Mouse (Mus musculus) adrenal gland, postnatal 4 days (tissue): ENCODE results near the gene Gm27027. TPM values are rescaled to one million over a fixed set of nuclear protein-coding genes. Genes with fewer than 3 reads are reported as not detected.

Experiments
- DNase-seq, 2 experiments: peaks; one replicate each; pipeline ENCODE4 v3.0.0; 2021 to 2022; ENCODE audit warnings: low spot score in 2 of 2, mixed read lengths in 2 of 2
- long read RNA-seq, 2 experiments: library from polyadenylated mRNA; stranded (forward); transcript quantifications; one replicate each; pipeline ENCODE4 v2.0.0; 2021
- total RNA-seq, 2 experiments: library from RNA; stranded (reverse); gene quantifications; 2 replicates each; pipeline ENCODE4 v1.2.3; 2021

The Gm27027 gene
- total RNA-seq, result not detected
- long read RNA-seq, experiment 1, result 0 reads
- long read RNA-seq, experiment 2, result 0 reads

DNA sequence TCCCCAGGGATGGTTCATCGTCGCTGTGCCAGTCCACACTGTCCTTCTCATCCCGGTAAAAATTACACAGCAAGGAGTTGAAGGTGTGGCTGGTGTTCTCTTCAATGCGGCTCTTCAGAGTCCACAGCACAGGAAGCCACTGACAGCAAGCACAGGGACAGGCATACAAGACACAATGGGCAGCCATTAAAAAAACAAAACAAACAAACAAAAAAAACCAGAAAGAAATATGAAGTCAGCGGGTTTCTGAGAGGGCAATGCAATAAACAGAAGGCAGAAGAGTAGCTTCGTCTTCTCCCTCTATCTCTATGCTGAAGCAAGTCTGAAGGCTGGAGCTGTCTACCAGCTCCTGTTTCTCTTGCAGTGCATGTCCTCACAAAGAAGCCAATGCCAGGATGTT, at the start of gene Gm27027:
TSS of gene Gm27027 (minus strand) at position 101 of the 400 bp plus-strand sequence.
- DNase-seq, result no peak

DNA sequence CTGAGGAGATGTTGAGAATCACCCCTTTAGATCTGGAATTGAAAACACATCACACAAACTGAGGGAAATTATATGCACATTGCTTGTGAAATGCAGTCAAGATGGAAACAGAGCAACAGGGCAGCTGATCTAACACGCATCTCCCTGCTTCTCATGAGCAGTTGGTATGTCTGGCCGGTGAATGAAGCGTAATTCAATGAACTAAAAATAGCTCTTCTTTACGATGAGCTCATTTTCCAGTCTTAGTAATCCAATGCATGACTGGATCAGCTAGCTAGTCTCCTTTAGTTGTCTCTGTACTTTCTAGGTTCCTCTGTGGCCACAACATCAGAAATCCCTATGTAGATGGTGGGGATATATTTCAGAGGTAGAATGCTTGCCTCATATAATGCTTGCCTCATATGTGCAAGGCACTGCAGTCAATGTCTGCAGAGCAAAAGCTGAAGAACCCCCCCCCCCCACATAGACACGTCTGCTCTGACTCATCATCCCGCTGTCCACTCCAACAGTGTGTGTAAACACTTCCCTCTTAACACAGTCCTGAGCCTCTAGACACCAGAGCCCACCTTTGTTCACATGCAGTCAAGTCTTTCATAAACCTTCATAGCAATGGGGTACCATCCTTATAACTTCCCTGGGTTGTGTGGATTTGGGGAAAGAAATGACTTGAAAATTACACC, 49.4 kb upstream of the Gm27027 start:
- no peak for DNase-seq

DNA sequence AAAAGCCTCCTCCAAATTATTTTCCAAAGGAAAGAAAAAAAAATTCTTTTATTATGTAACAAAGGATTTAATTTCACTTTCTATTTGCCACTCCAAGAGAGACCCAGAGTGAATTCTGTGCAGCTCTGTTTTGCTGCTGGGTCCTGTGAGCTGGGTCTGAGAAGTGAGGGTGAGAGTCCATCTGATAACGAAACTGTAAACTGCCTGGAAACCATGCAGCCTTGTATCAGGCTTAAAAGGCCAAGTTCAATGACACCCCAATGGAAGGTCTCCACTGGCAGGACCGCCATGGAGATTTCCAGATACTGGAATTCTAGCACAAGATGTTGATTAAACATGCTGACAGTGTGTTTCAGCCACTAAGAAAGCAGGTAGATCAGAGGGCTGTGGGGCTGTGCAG, 48.0 kb upstream of the Gm27027 start:
- DNase-seq, result no peak

DNA sequence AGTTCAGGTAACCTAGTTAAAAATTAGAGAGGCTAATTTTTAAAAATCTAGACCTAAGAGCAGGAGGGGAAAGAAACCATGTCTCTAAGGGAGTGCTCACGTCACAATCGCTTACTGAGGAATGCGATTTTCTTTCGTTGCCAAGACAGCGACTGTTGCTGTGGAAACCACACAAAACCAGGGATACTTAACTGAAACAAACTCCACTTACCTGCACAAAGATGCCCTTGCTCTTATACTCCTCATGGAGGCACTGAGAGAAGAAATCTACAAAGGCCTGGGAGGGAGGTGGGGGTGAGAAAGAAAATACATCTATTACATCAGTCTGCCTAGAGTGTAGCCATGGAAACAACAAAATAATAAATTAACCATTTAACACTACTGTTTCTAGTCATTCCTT, 47.5 kb upstream of the Gm27027 start:
- DNase-seq, result no peak

DNA sequence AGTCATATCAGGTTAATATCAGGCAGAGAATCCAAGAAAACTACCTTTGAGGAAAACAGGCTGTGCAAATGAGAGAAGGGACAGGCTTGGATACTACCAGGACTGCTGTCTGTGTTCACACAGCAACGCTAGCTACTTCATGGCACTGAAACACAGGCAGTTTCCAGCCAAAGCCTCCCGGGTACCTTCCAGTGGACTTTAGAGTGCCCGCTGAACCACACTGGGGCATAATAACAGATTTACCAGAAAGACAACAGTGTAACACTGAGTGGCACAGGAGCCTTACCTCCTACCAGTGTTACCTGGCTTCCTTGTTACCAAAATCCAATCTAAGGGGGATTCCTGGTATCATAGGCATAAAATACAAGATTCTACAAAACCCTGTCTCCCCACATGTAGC, 46.3 kb upstream of the Gm27027 start:
- no peak for DNase-seq

DNA sequence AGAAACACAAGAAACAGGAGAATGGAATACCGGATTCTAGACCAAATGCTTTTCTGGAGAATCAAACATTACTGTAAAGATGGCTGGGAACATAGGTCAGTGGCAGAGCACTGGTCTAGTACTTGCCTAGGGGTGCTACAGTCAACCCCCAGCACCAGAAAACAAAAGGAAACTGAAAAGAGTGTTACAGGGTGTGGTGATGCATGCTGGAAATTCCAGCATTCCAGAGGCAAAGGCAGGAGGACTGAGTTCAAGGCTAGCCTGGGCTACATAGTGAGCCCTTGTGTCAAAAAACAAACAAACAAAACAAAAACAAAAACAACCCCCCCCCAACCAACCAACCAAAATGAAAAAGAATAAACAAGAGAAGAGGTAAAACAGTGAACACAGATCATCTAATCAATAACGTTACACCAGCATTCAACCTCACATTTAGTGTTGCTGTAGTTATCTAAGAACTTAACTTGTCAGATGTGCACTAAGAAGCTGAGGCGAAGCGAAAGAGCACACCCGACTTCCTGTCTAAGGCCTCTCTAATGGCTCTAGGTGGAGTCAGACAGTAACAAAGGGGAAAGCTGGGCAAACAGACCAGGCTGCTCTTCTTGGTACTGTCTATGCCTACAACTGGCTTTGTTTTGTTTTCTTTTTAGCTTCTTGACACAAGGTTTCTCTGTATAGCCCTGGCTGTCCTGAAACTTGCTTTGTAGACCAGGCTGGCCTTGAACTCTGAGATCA, 44.4 kb upstream of the Gm27027 start:
- no peak for DNase-seq

DNA sequence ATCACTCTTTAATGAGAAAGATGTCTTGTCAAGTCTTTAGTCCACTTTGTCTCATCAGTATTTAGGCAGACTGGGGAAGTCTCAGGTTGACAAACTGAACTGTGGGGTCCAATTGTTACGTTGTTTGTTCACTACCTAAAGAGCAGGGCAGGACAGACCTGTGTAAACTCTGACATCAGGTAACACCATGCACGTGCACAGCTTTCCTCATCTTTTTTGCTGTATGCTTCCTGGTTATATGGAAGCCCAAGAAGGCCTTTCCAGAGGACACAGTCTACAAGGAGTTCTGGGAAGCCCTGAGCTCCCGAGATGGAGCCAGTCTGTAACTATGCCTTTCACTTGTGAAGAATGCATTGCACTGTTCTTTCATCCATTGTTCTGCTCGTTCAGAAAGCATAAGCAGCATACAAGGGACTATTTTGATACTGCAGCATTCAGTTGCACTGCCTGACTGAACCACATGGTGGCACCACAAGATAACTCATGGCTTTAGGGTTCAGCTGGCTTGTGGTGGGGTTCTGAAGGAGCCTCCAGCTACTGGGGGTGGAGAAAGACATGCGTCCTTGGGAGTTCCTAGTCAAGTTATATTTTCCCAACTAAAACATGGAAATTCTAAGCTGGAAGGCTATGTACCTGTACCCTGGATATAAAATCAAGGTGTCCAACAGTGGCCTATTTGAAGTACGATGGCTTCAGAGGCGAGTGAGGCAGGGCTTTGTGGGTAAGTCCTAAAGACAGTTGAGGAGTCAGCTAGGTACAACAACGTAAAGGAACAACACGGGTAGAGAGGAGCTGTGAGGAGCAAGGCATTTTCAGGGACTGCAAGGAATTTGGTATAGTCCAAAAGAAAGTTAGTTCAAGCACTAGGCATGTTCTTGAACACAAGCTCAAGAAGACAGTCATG, 39.5 kb upstream of the Gm27027 start:
- DNase-seq, result peak; percentile 11 to 46

DNA sequence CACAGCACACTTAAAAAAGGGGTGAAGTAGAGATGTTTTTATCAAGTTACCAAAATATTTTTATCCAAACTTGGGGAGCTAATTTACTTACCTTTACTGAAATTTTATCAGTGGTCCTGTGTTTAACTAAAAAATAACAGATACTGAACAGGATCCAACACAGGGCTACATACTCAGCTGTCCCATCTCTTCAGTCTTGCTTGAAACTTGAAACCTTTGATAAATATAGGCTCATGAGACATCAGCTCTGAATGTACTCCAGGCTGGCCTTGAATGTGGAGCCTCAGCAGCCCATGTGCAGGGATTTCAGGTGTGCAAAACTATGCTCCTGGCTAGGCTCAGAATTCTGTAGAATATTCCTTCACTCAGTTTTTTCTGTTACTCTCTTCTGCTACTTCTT, 34.4 kb upstream of the Gm27027 start:
- no peak for DNase-seq

DNA sequence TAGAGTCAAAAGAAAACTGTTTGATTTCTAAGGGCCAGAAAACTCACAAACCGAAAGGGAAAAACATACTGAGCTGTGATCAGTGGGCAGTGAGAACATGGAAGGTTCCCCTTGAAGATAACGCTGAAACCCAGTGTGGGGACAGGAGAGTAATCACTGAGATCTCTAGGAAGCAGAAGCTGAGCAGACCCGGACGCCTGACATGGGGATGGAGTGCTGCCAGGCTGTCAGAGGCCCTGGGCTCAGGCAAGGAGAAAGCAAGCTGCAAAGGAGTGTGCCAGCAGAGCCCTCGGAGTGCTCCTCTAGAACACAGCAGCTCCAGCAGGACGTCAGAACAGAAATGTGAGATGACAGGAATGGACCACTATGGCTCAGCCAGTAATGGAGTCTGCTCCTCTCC, 28.5 kb upstream of the Gm27027 start:
- DNase-seq, result no peak

DNA sequence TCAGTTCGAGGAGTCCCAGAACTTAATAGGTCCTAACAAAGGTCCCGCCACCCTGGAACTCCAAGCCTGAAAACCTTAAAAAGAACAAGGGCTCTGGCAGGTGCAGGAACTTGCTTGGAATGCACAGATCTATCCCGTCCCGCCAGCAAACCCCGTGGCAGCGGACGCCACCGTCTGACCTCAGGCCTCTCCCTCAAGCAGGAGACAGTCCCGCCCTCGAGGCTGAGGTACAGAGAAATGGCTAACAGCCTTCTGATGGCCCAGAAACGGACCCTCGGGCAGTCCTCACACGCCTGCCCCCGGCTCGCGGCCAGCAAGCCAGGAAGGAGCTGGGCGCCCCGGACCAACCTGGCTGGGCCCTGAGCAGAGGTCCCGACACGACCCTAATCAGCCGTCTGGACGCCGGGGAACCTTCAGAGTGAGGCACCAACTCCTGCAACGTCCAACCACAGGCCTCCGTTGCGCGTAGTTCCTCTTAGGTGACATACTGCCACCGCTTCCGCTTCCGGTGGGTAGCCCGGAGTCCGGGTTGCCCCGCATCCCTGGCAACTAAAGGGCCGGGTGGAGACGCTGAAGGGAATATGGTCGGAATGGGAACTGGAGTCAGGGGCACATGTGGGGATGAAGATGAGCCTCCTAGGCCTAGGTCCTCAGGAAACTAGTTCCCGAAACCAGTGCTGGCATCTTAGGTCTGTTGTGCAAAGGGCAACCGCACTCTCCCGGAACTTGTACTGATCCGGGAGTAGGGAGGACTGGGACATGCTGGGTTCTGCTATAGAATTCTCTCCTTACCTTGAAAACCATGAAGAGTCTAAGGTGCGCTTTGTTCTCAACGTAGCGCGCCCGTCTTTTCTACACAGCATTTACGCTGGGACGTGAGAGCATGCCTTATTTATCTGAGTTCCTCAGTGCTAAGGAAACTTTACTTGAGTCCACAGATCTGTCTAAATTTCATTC, 14.5 kb upstream of the Gm27027 start, which contains the start of gene Alkbh3:
TSS of gene Alkbh3 (minus strand) at position 473 of the 957 bp plus-strand sequence.
- DNase-seq, result peak; percentile 84 to 87

DNA sequence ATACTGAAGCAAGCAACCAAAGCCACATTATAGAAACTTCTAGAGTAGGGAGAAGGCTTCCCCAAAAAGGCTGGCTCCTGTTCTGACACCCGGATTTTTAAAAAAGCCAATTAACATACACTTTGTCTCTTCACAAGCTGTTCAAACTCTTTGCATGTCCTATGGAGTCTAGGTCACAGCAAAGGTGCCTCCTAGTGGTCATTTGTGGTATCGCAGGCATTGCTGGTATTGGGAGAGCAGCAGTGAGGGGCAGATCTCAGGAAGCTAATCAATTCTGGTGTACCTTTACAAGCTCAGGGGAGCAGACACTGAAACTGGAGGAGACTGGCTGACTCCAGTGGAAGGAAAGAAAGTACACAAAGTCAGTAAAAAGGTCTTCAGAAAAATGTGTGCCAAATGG, 6.2 kb upstream of the Gm27027 start:
- peak; percentile 67 to 78 for DNase-seq

DNA sequence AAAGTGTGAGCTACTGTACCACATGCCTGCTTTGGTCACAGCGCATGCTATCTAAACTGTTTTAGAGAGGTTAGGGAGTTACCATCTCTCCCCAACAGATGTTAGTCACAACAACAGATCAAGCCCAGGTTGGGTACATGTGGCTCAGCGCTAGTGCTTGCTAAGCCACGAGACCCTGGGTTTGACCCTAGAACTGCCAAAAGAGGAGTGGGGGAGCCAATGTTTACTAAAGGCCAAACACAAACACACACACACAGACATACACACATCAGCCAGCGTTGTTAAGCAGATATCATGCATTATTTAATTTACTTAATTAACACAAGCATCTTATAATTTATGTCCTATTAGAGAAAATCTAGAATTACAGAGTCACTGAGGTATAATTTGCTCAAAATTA, 5.8 kb upstream of the Gm27027 start:
- DNase-seq, result no peak

DNA sequence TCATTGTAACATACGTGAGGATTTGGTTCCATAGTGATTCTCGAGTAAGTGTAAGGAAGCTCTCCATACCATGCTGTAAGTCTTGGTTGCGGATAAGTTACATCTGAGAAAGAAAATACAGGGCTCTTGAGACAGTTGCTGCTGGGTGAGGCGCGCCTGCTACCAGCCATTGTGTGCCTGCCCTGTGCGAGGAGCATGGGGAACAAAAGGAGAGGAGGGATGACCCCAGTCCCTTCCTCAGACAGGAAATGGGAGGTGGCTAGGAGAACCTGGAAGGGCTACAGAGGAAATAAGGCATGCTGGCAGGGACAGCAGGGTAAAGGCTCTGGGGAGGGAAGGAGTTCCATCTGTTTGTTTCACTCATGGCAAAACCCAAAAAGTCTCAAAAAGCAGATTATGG, 5.3 kb upstream of the Gm27027 start:
- no peak for DNase-seq

DNA sequence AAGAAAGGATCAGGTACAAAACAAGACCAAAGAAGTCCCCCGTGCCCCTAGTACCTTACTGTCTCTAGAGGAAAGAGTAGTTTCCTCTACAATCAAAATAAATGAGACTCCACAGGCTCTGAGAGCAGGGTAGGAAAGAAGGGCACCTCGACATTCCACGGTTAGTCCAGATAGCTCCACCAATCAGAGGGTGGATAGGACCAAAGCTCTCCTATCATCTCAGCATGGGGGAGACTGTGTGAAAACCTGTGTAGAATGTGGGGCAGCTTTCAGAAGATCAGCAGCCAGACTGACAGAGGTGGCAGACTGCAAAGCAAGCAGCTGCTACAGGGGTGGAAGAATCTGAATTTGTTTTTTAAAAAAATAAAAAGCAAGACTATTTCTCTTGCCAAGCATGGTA, 3.3 kb downstream of the Gm27027 start:
- DNase-seq, result no peak

DNA sequence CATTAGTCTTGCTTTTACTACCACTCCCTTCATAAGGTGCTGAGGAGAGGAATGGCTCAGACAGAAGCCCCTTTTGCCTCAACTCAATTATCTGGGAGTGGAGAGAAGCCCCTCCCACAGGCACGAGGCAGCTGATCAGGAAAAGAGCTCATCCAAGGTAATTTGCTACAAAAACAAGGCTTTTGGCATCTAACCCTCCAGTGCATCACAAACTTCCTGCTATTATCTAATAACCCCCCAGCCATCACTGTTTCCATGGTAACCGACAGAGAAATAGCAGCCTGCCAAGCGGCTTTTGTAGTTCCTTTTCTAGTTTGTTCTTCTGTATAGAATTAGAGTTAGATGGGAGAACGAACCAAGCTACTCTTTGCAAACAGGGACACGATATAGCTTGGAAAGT, 3.9 kb downstream of the Gm27027 start:
- no peak for DNase-seq

DNA sequence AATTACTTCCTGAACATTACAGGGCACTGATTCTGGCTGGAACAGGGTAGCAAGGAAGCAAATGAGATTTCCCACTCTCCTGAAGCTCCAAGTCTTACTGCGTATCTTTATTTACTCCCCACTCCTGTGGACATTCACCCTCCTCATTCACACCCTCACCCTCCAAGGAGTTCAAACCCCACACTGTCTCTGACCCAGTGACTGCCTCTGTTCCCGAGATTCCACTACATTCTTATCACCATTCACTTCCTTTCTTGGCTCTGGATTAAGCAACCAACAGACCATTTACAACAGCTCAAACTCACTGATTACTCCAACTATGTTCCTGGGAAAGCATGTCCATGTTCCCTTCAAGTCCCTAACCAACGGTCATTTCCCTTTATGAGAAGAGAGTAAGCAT, 4.8 kb downstream of the Gm27027 start:
- DNase-seq, result no peak

DNA sequence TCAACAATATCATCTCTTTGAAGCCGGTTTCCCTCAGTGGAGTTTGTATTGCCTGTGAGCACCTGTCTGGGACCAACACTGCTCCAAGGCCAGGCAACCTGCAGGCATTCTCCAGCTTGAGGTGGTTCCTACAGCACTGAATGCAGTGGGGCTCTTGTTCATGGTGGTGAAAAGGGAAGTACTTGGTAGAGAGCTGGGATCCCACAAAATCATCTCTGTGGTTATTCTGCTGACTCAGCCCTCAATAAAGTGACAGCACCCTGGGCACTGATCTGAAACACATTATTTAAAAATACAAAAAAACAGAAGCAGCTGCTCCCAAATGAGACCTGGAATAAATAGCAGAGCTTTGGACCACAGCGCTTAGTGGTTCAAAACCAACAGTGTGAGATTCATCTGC, 7.7 kb downstream of the Gm27027 start:
- no peak for DNase-seq

DNA sequence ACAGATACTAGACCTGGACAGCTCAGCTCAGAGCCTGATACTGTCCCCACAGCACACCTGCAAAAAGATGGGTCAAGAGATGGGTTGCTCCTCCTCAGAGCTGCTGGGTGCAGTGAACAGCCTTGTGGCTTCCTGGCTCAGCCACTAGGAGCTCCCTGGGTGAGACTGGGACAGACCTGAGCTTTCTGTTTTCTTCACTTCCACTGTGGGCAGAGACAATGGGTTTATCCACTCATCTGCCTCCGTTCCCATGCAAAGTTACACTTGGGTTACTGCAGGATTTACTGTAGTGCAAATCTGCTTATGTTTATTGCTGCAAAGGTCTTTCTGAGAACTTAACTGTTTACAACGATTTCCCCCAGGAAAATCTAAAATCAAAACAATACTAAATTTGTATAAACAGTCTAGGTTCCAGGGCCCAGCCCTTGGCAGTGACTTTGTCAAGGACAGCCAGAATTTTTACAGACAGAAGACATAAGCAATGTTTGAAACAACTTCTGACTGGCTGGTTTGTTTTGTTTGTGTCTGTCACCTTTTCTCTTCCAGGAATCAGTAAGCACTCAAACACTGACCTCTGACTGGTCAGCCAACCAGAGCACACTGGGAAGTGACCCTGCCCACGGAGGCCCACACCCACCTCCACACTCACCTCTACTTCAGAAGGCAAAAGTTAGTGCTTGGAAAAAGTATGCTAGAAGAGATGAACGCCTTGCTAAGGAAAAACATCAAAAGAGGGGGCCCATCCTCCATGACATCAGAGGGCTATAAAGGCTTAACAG, 13.5 kb downstream of the Gm27027 start:
- no peak for DNase-seq

DNA sequence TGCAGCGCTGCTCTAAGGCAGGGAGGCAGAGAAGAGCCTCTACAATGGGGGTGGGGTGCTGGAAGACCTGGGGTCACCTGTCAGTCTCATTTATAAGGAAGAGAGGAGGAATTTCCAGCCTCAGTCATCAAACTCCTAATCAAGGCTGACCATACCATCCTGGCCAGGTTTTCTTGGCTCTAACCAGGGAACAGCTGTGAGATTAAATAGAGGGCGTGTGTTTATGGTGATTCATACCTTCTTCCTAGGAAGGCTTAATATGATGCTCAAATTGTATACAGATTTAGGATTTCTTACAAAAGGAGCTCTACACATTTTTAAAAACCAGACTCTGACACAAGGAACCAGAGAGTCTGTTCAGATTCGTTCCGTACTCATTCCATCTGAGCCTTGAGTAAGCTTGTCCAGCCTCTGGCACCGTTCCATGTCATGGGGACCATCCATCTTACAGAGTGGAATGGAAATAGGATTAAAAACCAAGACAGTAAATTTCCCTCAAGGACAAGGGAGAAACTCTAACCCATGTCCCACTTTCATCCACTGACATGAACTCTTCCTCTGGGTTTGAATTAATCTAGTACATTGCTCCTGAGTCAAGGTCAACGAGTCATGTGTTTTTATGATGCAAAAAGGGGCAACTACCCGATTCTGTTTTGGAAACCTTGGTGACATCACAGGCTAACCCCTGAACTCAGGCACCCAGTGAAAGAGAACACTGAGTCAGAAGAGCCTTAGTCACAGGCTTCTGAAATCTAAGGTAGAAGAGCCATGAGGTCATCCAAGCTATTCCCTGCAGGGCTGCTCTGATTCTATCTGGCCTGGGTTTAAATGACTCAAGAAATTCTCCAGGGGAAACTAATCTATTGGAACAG, 16.7 kb downstream of the Gm27027 start:
- DNase-seq, result no peak
